Mouse (Mus musculus) adrenal gland, adult 18-20 months (tissue): ENCODE data around the gene Stk19. TPM values are rescaled to one million over a fixed set of nuclear protein-coding genes. Genes with fewer than 3 reads are reported as not detected.

ENCODE experiments used
- DNase-seq, 2 experiments: peaks; one replicate each; pipeline ENCODE4 v3.0.0; 2021 to 2022; ENCODE audit warnings: low spot score in 2 of 2
- microRNA-seq, 2 experiments: library from miRNA; unstranded; fragments of <30 nt; microRNA quantifications; one replicate each; pipeline ENCODE4 v1.2.0; 2021; ENCODE audit warnings: borderline number of aligned reads in 2 of 2
- total RNA-seq, 2 experiments: library from RNA; stranded (reverse); gene quantifications; 1 replicate in 1 of 2; 2 replicates in 1 of 2; pipeline ENCODE4 v1.2.3; 2021

The Stk19 gene
- total RNA-seq, 2 experiments from 2014 or later, result 54.2 to 62.5 TPM

GRCm38 (mm10) chr17:34798071-34798470, 38.7 kb downstream of the Stk19 start:
- DNase-seq, result peak in 1 of 2 experiments; percentile 28

- peak in 1 of 2 experiments; percentile 41 for DNase-seq
Measured at GRCm38 (mm10) chr17:34797211-34797995, 39.3 kb downstream of the Stk19 start.

GRCm38 (mm10) chr17:34796311-34797140, 40.2 kb downstream of the Stk19 start:
- peak; percentile 30 to 37 for DNase-seq

- peak; percentile 81 to 82 for DNase-seq
Measured at GRCm38 (mm10) chr17:34795633-34796032, 41.1 kb downstream of the Stk19 start.

- peak in 1 of 2 experiments; percentile 16 for DNase-seq
Measured at GRCm38 (mm10) chr17:34795016-34795415, 41.7 kb downstream of the Stk19 start.

GRCm38 (mm10) chr17:34777680-34778325, 58.9 kb downstream of the Stk19 start:
- DNase-seq, result no peak

Small RNAs within 50 kb of the gene (microRNA-seq; reads per million reads assigned to microRNA genes)
- gene Mir6970 (0.95 to 1.8 reads per million in 2 experiments), gene Mir6971 (1.2 to 3.3 reads per million in 2 experiments), gene Mir6972 (0 reads per million in 2 experiments)

Other genes starting within 250 kb of the Stk19 start
- 1 to 10 TPM; 4.8 to 7.3 TPM for gene Gpsm3, start 247.1 kb downstream of the Stk19 start, total RNA-seq
- gene Pbx2, start 245.7 kb downstream of the Stk19 start, total RNA-seq, result 10 to 100 TPM; 32.4 to 40.9 TPM
- gene Ager, start 239.1 kb downstream of the Stk19 start, total RNA-seq, result under 1 TPM; 0.73 to 0.86 TPM
- gene Rnf5, start 233.3 kb downstream of the Stk19 start, total RNA-seq, result 10 to 100 TPM; 71.8 to 86.7 TPM
- 100 to 1,000 TPM; 106 to 112 TPM for gene Agpat1, start 232.7 kb downstream of the Stk19 start, total RNA-seq
- 1 to 10 TPM; 1.9 to 3.9 TPM for gene Egfl8, start 221.0 kb downstream of the Stk19 start, total RNA-seq
- gene Ppt2, start 208.4 kb downstream of the Stk19 start, total RNA-seq, result 10 to 100 TPM; 56.9 to 71.5 TPM
- gene Prrt1, start 207.4 kb downstream of the Stk19 start, total RNA-seq, result 10 to 100 TPM; 10.4 to 17.9 TPM
- gene Fkbpl, start 192.2 kb downstream of the Stk19 start, total RNA-seq, result 10 to 100 TPM; 12.8 to 17.5 TPM
- 10 to 100 TPM; 46.5 to 48.6 TPM for gene Atf6b, start 189.8 kb downstream of the Stk19 start, total RNA-seq
- gene Tnxb, start 166.4 kb downstream of the Stk19 start, total RNA-seq, result 10 to 100 TPM; 19.8 to 25.2 TPM
- gene C4b, start 93.1 kb downstream of the Stk19 start, total RNA-seq, result 100 to 1,000 TPM in 1 of 2 experiments, 10 to 100 TPM in 1; 99.1 to 174 TPM
- gene Cyp21a1, start 32.4 kb downstream of the Stk19 start, total RNA-seq, result over 10,000 TPM in 1 of 2 experiments, 1,000 to 10,000 TPM in 1; 3,976 to 16,190 TPM
- gene Dxo, start 74 bp upstream of the Stk19 start, total RNA-seq, result 10 to 100 TPM; 75.5 to 82.1 TPM
- 10 to 100 TPM; 60.8 to 65.9 TPM for gene Skiv2l, start 13.3 kb upstream of the Stk19 start, total RNA-seq
- 10 to 100 TPM; 46.1 to 54.5 TPM for gene Nelfe, start 13.4 kb upstream of the Stk19 start, total RNA-seq
- gene Cfb, start 25.6 kb upstream of the Stk19 start, total RNA-seq, result 10 to 100 TPM; 14.6 to 38.9 TPM
- 10 to 100 TPM in 1 of 2 experiments, 1 to 10 TPM in 1; 9.9 to 12.4 TPM for gene Zbtb12, start 42.5 kb upstream of the Stk19 start, total RNA-seq
- gene Gm20547, start 45.1 kb upstream of the Stk19 start, total RNA-seq, result under 1 TPM in 1 of 2 experiments, not detected in 1; 0.19 TPM
- gene C2, start 61.3 kb upstream of the Stk19 start, total RNA-seq, result 10 to 100 TPM; 88.3 to 89.2 TPM
- gene Ehmt2, start 61.5 kb upstream of the Stk19 start, total RNA-seq, result 100 to 1,000 TPM; 101 to 144 TPM
- gene Slc44a4, start 77.5 kb upstream of the Stk19 start, total RNA-seq, result under 1 TPM; 0.30 to 0.51 TPM
- gene Neu1, start 94.3 kb upstream of the Stk19 start, total RNA-seq, result 10 to 100 TPM; 22.5 to 24.3 TPM
- gene Hspa1b, start 122.3 kb upstream of the Stk19 start, total RNA-seq, result 100 to 1,000 TPM; 635 to 643 TPM
- under 1 TPM in 1 of 2 experiments, not detected in 1; 0.60 TPM for gene Gm20481, start 133.0 kb upstream of the Stk19 start, total RNA-seq
- 100 to 1,000 TPM; 195 to 256 TPM for gene Hspa1a, start 135.2 kb upstream of the Stk19 start, total RNA-seq
- gene Hspa1l, start 135.8 kb upstream of the Stk19 start, total RNA-seq, result under 1 TPM; 0.30 to 0.58 TPM
- 10 to 100 TPM; 31.9 to 34.5 TPM for gene Lsm2, start 144.9 kb upstream of the Stk19 start, total RNA-seq
- gene Vars, start 164.0 kb upstream of the Stk19 start, total RNA-seq, result 10 to 100 TPM; 49.8 to 64.8 TPM
- under 1 TPM; 0.50 to 0.61 TPM for gene Vwa7, start 179.6 kb upstream of the Stk19 start, total RNA-seq
- gene Sapcd1, start 191.1 kb upstream of the Stk19 start, total RNA-seq, result under 1 TPM in 1 of 2 experiments, not detected in 1; 0.51 TPM
- 1 to 10 TPM; 1.1 to 1.3 TPM for gene Msh5, start 209.8 kb upstream of the Stk19 start, total RNA-seq
- 10 to 100 TPM; 71.9 to 92.9 TPM for gene Clic1, start 213.0 kb upstream of the Stk19 start, total RNA-seq
- gene Ddah2, start 222.1 kb upstream of the Stk19 start, total RNA-seq, result 10 to 100 TPM in 1 of 2 experiments, 1 to 10 TPM in 1; 9.1 to 17.0 TPM
- not detected for gene Ly6g6c, start 228.4 kb upstream of the Stk19 start, total RNA-seq
- under 1 TPM; 0.13 to 0.22 TPM for gene Mpig6b, start 229.2 kb upstream of the Stk19 start, total RNA-seq
- gene Ly6g6e, start 240.0 kb upstream of the Stk19 start, total RNA-seq, result not detected
- gene Ly6g6d, start 241.1 kb upstream of the Stk19 start, total RNA-seq, result not detected
- gene Ly6g6f, start 248.7 kb upstream of the Stk19 start, total RNA-seq, result not detected